Mouse (Mus musculus): ENCODE measurements around the gene Inpp5d. TPM values are rescaled to one million over a fixed set of nuclear protein-coding genes. Genes with fewer than 3 reads are reported as not detected.

Gene Inpp5d
- polyA plus RNA-seq, 1 experiment from 2014 or later, result 14.2 TPM

GRCm38 (mm10) chr1:87721382-87721781 is 101.3 kb downstream of the Inpp5d start:
- H3K27ac ChIP-seq (ENCODE audit: low read length), result no peak overlapping the region
- no peaks in the 10 kb centered on the region; the same call in 1 of the 2 replicates for H3K4me1 ChIP-seq (ENCODE audit: control insufficient read depth, low read depth, low read length)
- ATAC-seq (ENCODE audit: low read depth), result no peak
- H3K36me3 ChIP-seq (ENCODE audit: control insufficient read depth, insufficient read depth), result no peaks in the 10 kb centered on the region; the same call in 1 of the 2 replicates
- H3K9ac ChIP-seq (ENCODE audit: low read depth, low read length), result no peak overlapping the region
- no peak overlapping the region for H3K4me3 ChIP-seq (ENCODE audit: low read depth, low read length)
- H3K9me3 ChIP-seq (replicated peaks; ENCODE audit: control insufficient read depth, low read length), result no peaks in the 10 kb centered on the region
- no peaks in the 10 kb centered on the region for H3K27me3 ChIP-seq (ENCODE audit: control insufficient read depth, insufficient read depth, low read depth, low read length)
- 40% methylated on average over 8 of the region's 8 CpGs for WGBS (ENCODE audit: insufficient replicate concordance)
- no peak overlapping the region for H3K4me2 ChIP-seq (ENCODE audit: low read depth, low read length)

DNA sequence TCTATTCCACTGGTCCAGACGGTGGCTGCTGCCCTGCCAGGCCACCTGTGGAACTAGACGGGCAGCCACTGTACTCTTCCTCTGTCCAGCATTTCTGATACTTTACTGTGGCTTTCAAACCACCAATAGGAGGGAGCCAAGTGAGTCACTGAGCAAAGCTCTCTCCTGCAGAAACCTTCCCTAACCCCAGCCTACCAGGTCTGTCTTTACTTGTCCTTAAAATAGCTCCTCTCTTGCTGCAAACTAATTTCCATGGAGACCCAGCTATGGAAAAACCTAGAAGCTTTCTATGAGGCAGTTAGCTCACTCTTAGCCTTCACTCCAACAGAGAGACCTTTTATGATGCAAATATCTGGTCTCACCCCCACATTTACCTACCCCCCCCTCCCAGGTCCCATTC is 102.0 kb downstream of the Inpp5d start:
- H3K36me3 ChIP-seq (ENCODE audit: control insufficient read depth, insufficient read depth), result no peaks in the 10 kb centered on the region; the same call in 1 of the 2 replicates
- no peak for ATAC-seq (ENCODE audit: low read depth)
- H3K4me3 ChIP-seq (ENCODE audit: low read depth, low read length), result no peak overlapping the region
- H3K4me2 ChIP-seq (ENCODE audit: low read depth, low read length), result no peak overlapping the region
- H3K4me1 ChIP-seq (ENCODE audit: control insufficient read depth, low read depth, low read length), result no peaks in the 10 kb centered on the region; the same call in 1 of the 2 replicates
- H3K9ac ChIP-seq (ENCODE audit: low read depth, low read length), result no peak overlapping the region
- 44% methylated on average over 2 of the region's 2 CpGs for WGBS (ENCODE audit: insufficient replicate concordance)
- no peaks in the 10 kb centered on the region for H3K9me3 ChIP-seq (replicated peaks; ENCODE audit: control insufficient read depth, low read length)
- H3K27me3 ChIP-seq (ENCODE audit: control insufficient read depth, insufficient read depth, low read depth, low read length), result no peaks in the 10 kb centered on the region
- H3K27ac ChIP-seq (ENCODE audit: low read length), result no peak overlapping the region

DNA sequence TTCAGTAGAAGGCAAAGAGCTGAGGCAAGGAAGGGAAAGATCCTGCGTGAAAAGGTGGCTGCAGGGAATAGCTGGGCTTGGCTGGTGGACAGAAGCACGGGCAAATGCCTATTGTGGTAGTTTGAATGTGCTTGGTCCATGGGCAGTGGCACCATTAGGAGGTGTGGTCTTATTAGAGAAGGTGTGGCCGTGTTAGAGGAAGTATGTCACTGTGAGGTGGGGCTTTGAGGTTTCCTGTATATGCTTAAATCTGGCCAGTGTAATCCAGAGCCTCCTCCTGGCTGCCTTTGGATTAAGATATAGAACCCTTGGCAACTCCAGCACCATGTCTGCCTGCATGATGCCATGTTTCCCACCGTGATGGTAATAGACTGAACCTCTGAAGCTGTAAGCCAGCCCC is 103.2 kb downstream of the Inpp5d start:
- H3K9ac ChIP-seq (ENCODE audit: low read depth, low read length), result no peak overlapping the region
- H3K9me3 ChIP-seq (replicated peaks; ENCODE audit: control insufficient read depth, low read length), result no peaks in the 10 kb centered on the region
- H3K4me3 ChIP-seq (ENCODE audit: low read depth, low read length), result no peak overlapping the region
- no peaks in the 10 kb centered on the region; the same call in 1 of the 2 replicates for H3K4me1 ChIP-seq (ENCODE audit: control insufficient read depth, low read depth, low read length)
- ATAC-seq (ENCODE audit: low read depth), result no peak
- no peak overlapping the region for H3K4me2 ChIP-seq (ENCODE audit: low read depth, low read length)
- 47% methylated on average over 4 of the region's 4 CpGs for WGBS (ENCODE audit: insufficient replicate concordance)
- H3K27me3 ChIP-seq (ENCODE audit: control insufficient read depth, insufficient read depth, low read depth, low read length), result no peaks in the 10 kb centered on the region; the same call in 1 of the 2 replicates
- H3K36me3 ChIP-seq (ENCODE audit: control insufficient read depth, insufficient read depth), result no peaks in the 10 kb centered on the region; the same call in 1 of the 2 replicates
- H3K27ac ChIP-seq (ENCODE audit: low read length), result no peak overlapping the region

- no peaks in the 10 kb centered on the region for H3K36me3 ChIP-seq (ENCODE audit: control insufficient read depth, insufficient read depth)
- no peaks in the 10 kb centered on the region for H3K4me1 ChIP-seq (ENCODE audit: control insufficient read depth, low read depth, low read length)
- no peak for ATAC-seq (ENCODE audit: low read depth)
- H3K4me2 ChIP-seq (ENCODE audit: low read depth, low read length), result no peak overlapping the region
- 56% methylated on average over 2 of the region's 2 CpGs for WGBS (ENCODE audit: insufficient replicate concordance)
- H3K4me3 ChIP-seq (ENCODE audit: low read depth, low read length), result no peak overlapping the region
- no peak overlapping the region for H3K27ac ChIP-seq (ENCODE audit: low read length)
- no peaks in the 10 kb centered on the region; the same call in 1 of the 2 replicates for H3K27me3 ChIP-seq (ENCODE audit: control insufficient read depth, insufficient read depth, low read depth, low read length)
- no peaks in the 10 kb centered on the region for H3K9me3 ChIP-seq (replicated peaks; ENCODE audit: control insufficient read depth, low read length)
- no peak overlapping the region for H3K9ac ChIP-seq (ENCODE audit: low read depth, low read length)
Measured at GRCm38 (mm10) chr1:87729070-87729469, 109.0 kb downstream of the Inpp5d start.

- no peak overlapping the region for H3K9ac ChIP-seq (ENCODE audit: low read depth, low read length)
- no peak overlapping the region for H3K4me3 ChIP-seq (ENCODE audit: low read depth, low read length)
- H3K4me1 ChIP-seq (ENCODE audit: control insufficient read depth, low read depth, low read length), result no peaks in the 10 kb centered on the region
- no peak for ATAC-seq (ENCODE audit: low read depth)
- WGBS (ENCODE audit: insufficient replicate concordance), result 59% methylated on average over 6 of the region's 6 CpGs
- H3K36me3 ChIP-seq (ENCODE audit: control insufficient read depth, insufficient read depth), result no peaks in the 10 kb centered on the region
- H3K27ac ChIP-seq (ENCODE audit: low read length), result no peak overlapping the region
- H3K4me2 ChIP-seq (ENCODE audit: low read depth, low read length), result no peak overlapping the region
- H3K9me3 ChIP-seq (replicated peaks; ENCODE audit: control insufficient read depth, low read length), result no peaks in the 10 kb centered on the region
- H3K27me3 ChIP-seq (ENCODE audit: control insufficient read depth, insufficient read depth, low read depth, low read length), result no peaks in the 10 kb centered on the region; the same call in 1 of the 2 replicates
Measured at GRCm38 (mm10) chr1:87729850-87730249, 109.7 kb downstream of the Inpp5d start.

- no peak overlapping the region for H3K9ac ChIP-seq (ENCODE audit: low read depth, low read length)
- H3K4me3 ChIP-seq (ENCODE audit: low read depth, low read length), result no peak overlapping the region
- no peaks in the 10 kb centered on the region for H3K4me1 ChIP-seq (ENCODE audit: control insufficient read depth, low read depth, low read length)
- no peak overlapping the region for H3K27ac ChIP-seq (ENCODE audit: low read length)
- no peak for ATAC-seq (ENCODE audit: low read depth)
- H3K36me3 ChIP-seq (ENCODE audit: control insufficient read depth, insufficient read depth), result no peaks in the 10 kb centered on the region
- 64% methylated on average over 7 of the region's 7 CpGs for WGBS (ENCODE audit: insufficient replicate concordance)
- H3K9me3 ChIP-seq (replicated peaks; ENCODE audit: control insufficient read depth, low read length), result no peaks in the 10 kb centered on the region
- H3K4me2 ChIP-seq (ENCODE audit: low read depth, low read length), result no peak overlapping the region
- no peaks in the 10 kb centered on the region; the same call in 1 of the 2 replicates for H3K27me3 ChIP-seq (ENCODE audit: control insufficient read depth, insufficient read depth, low read depth, low read length)
Measured at GRCm38 (mm10) chr1:87730271-87730670, 110.2 kb downstream of the Inpp5d start.

GRCm38 (mm10) chr1:87733212-87733611 is 113.1 kb downstream of the Inpp5d start:
- H3K4me1 ChIP-seq (ENCODE audit: control insufficient read depth, low read depth, low read length), result no peaks in the 10 kb centered on the region
- no peak overlapping the region for H3K4me3 ChIP-seq (ENCODE audit: low read depth, low read length)
- no peak overlapping the region for H3K4me2 ChIP-seq (ENCODE audit: low read depth, low read length)
- no peak for ATAC-seq (ENCODE audit: low read depth)
- H3K36me3 ChIP-seq (ENCODE audit: control insufficient read depth, insufficient read depth), result no peaks in the 10 kb centered on the region
- no peaks in the 10 kb centered on the region for H3K9me3 ChIP-seq (replicated peaks; ENCODE audit: control insufficient read depth, low read length)
- H3K27ac ChIP-seq (ENCODE audit: low read length), result no peak overlapping the region
- no peak overlapping the region for H3K9ac ChIP-seq (ENCODE audit: low read depth, low read length)
- 73% methylated on average over 5 of the region's 5 CpGs for WGBS (ENCODE audit: insufficient replicate concordance)
- H3K27me3 ChIP-seq (ENCODE audit: control insufficient read depth, insufficient read depth, low read depth, low read length), result no peaks in the 10 kb centered on the region

DNA sequence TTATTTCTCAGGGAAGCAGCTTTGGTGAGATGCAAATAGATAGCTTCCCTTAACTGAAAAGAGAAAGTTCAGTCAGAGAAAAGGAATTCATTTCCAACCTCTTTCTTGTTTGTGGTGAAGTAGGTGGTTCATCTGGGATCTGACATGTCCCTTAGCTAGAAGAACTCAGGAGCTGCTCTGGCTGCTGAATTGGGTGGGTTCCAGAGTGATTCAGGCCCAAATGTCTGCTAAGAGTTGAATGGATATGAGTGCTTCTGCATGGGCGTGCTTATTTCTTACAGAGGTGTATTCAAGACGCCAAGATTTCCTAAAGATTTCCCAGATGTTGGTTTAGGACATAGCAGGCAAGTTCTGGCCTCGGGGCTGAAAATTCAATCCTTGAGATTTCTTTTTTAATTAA is 114.0 kb downstream of the Inpp5d start:
- no peak overlapping the region for H3K4me3 ChIP-seq (ENCODE audit: low read depth, low read length)
- no peaks in the 10 kb centered on the region for H3K36me3 ChIP-seq (ENCODE audit: control insufficient read depth, insufficient read depth)
- no peaks in the 10 kb centered on the region for H3K4me1 ChIP-seq (ENCODE audit: control insufficient read depth, low read depth, low read length)
- H3K27ac ChIP-seq (ENCODE audit: low read length), result no peak overlapping the region
- no peaks in the 10 kb centered on the region for H3K9me3 ChIP-seq (replicated peaks; ENCODE audit: control insufficient read depth, low read length)
- no peak overlapping the region for H3K4me2 ChIP-seq (ENCODE audit: low read depth, low read length)
- no peaks in the 10 kb centered on the region for H3K27me3 ChIP-seq (ENCODE audit: control insufficient read depth, insufficient read depth, low read depth, low read length)
- H3K9ac ChIP-seq (ENCODE audit: low read depth, low read length), result no peak overlapping the region
- no peak for ATAC-seq (ENCODE audit: low read depth)
- 58% methylated on average over 3 of the region's 3 CpGs for WGBS (ENCODE audit: insufficient replicate concordance)

- H3K4me1 ChIP-seq (ENCODE audit: control insufficient read depth, low read depth, low read length), result no peaks in the 10 kb centered on the region
- WGBS (ENCODE audit: insufficient replicate concordance), result 49% methylated on average over 6 of the region's 6 CpGs
- no peaks in the 10 kb centered on the region for H3K36me3 ChIP-seq (ENCODE audit: control insufficient read depth, insufficient read depth)
- no peak overlapping the region for H3K9ac ChIP-seq (ENCODE audit: low read depth, low read length)
- no peak overlapping the region for H3K27ac ChIP-seq (ENCODE audit: low read length)
- no peaks in the 10 kb centered on the region for H3K27me3 ChIP-seq (ENCODE audit: control insufficient read depth, insufficient read depth, low read depth, low read length)
- no peak for ATAC-seq (ENCODE audit: low read depth)
- no peak overlapping the region for H3K4me3 ChIP-seq (ENCODE audit: low read depth, low read length)
- H3K9me3 ChIP-seq (replicated peaks; ENCODE audit: control insufficient read depth, low read length), result no peaks in the 10 kb centered on the region
- no peak overlapping the region for H3K4me2 ChIP-seq (ENCODE audit: low read depth, low read length)
Measured at GRCm38 (mm10) chr1:87740584-87741290, 120.6 kb downstream of the Inpp5d start.

All from liver, embryonic 16.5 days (tissue).